Mouse (Mus musculus) brain, adult 2 months (tissue): ENCODE results near the gene Fyttd1.

Source experiments
- DNase-seq: peaks from one replicate; pipeline ENCODE4 v3.0.0; 2011; ENCODE audit warnings: low read depth, low spot score

The Fyttd1 gene

DNA sequence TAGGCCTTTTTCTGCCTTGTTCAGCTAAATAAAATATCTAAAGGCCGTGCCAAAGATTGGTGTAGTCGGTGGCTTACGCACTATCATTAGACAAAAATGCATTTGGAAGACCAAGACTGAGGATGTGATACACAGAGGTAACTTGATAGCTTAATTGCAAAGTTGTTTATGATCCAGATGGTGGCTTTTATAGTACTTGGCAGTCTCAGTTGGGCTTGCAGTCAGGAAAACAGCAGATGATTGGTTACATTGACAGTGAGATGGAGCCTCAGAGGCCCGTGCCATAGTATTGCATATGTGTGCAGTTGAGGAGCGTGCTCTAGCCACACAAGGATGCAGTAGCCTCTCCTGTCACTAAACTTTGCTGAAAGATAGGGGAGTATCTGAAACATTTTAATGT, 65.4 kb downstream of the Fyttd1 start:
- DNase-seq: peak; percentile 48

DNA sequence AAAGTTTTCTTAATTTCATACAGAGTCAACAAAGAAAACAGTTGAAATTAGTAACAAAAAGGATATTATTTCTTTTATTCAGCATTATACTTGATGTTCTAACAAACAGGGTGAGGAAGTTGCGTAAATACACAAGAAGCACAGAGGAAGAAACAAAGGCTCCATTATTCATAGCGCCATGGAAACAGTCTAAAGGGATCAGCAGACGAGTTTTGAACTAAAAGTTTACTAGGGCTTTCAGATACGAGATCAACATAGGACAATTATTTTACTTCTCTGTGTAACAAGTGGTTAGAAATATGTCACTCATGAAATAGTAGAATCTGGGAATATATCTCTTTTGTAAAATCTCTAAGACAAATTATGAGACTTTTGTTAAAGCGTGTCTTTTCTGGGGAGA, 68.1 kb downstream of the Fyttd1 start:
- DNase-seq: peak; percentile 39

DNA sequence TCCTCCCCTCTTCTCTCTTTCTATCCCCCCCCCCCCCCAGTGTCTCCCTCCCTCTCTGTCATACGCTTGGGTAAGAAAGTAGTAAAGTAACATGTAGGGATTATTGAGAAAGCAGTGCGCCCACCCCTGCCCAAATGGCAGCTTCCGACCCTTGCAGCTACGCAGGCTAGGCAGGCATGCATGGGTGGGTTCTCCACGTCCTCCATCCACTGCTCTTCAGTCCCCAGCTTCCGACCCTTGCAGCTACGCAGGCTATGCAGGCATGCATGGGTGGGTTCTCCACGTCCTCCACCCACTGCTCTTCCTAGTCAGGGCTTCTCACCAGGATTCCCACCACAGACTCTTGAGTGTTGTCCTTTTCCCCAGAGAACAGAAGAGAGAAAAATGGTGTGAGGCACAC, 70.7 kb downstream of the Fyttd1 start:
- no peak for DNase-seq

DNA sequence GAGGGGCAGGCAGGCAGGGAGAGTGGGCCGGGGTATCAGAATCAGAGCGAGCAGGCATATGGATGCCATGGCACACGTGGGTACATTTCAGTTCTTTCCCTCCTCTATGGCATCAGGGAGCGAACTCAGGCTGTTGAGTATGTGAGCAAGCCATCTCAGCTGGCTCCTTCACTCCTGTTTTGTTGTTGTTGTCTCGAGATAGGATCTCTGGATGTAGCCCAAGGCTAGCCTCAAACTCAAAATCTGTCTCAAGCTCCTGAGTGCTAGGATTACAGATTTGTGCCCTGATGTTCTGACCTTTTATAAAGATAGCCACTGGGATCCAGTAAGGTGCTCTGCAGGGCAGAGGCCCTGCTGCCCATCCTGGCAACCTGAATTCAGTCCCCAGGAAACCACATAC, 71.4 kb downstream of the Fyttd1 start:
- DNase-seq: no peak

DNA sequence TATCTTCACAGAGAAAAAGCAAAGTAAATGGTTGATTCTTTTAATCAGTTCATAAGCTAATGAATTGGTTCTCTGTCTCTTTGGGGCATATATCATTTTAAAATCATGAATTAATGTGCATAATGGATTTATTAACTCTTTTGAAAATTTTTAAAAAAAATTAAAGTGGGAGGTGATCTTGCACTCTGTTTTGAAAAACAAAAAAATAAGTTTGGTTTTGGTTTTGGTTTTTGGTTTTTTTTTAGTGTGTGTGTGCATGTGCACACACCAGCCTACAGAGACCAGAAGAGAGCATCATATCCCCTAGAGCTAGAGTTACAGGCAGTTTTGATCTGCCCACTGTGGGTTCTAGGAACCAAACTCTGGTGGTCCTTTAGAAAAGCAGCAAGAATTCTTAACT, 72.0 kb downstream of the Fyttd1 start:
- no peak for DNase-seq

DNA sequence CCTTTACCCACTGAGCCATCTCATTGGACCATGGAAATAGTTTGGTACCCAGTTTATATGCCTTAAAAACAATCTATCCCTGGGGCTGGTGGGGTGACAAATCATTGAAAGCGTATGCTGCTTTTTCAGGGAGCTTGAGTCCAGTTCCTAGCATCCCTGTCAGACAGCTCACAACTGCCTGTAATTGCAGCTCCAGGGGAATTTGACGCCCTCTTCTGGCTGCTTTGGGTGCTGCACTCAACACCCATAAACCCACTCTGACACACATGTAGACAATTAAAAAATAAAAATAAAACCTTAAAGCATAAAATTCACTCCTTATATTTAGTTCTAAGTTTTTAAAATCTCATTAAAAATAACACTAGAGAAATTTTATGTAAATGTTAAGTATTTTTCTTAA, 73.8 kb downstream of the Fyttd1 start:
- DNase-seq: no peak

DNA sequence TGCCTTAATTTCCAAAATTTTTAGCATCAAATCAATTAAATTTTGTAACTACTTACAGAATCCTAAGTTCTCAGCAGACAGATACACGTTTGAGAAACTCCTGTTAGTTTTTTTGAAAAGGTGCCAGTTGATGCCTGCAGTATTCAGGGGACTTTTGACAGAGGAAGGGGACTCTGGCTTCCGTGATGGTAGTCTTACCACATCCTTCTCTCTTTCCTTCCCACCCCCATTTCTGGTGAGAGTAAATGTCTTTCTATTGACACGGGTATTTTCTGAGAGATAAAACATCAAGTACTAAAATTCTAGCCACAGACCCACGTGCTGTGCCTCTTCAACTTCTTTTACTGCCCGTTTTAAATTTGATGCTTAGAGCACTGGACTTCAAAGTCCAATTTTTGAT, 76.5 kb downstream of the Fyttd1 start:
- no peak for DNase-seq

DNA sequence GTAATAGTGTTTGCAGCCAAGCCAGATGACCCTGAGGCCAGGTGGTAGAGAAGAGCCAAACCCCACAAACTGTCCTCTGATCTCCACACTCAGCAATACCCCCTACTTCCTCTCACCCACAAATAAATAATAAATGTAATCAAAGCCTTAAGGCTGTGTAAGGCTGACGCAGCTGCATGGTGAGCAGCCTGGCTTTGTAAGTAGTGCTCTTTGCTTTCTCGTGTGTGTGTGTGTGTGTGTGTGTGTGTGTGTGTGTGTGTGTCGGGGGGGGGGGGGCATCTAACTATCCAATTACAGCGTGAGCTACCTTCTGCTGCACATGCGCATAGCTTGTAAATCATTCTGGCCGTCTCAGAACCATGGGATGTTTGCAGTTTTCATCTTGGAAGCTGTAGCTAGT, 77.0 kb downstream of the Fyttd1 start:
- no peak for DNase-seq

DNA sequence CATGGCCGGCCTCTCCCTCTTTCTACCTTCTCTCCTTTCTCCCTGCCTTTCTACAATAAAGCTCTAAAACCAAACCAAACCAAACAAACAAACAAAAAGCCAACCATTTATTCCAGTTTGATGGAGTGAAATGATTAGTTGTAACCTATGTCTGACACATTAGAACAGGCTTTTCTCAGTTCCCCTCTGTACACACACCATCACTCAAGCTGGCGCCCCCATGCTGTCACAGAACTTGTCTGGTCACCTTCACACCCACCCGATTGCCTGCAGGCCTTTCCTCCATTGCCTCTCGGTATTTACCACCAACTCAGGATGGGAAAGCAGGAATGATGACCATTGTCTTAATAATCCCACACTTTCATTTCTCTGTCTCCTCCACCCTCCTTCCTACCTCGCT, 79.6 kb downstream of the Fyttd1 start:
- DNase-seq: no peak
